ENCODE assay signal across 8 mouse cellular contexts in the genomic region with DNA sequence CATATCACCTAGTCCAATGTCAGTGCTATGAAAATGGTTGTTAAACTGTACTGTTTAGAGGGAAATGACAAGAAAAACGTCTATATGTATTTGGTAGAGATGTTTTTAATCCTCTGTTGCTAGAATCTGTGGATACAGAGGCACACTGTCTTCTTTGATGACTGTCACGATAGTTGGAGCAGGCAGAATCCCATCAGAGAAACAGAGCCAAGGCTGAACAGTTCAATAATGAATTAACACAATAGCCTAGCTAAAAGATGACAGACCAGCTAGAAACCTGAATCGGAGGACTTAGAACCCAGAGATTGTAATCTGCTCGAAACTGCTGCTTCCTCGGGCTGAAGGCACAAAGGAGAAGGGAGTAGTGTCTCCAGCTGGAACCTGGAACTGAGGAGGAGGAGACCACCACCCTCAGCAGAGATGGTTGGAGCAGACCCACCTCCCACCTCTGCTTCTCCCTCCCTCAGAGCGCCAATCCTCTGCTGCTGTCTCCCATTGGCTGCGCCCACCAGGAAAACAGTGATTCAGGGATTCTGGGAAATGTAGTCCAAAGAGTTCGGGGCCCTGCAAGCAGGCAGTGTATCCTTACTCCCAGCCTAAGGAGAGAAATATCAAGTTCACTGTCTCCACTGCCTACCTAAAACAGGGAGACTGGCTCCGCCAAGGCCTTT.
DNase-seq lines count a peak whose midpoint lies in the region; ATAC-seq lines count a peak whose summit lies in the region.

No protein-coding gene starts in this region.

- no peaks in the 10 kb centered on the region for H3K36me3 ChIP-seq in intestine, embryonic 15.5 days

- peak overlapping the region; percentile 70 for H3K4me2 ChIP-seq in intestine, embryonic 15.5 days (replicated peaks)

- peak overlapping the region; percentile 35 for H3K4me3 ChIP-seq in intestine, embryonic 15.5 days (replicated peaks)

- ATAC-seq in common myeloid progenitor, adult 5-6 weeks (replicated peaks; ENCODE audit: low read depth, poor library complexity, severe bottlenecking) = peak; percentile 34
- peak; percentile 73 for ATAC-seq in intestine, embryonic 15.5 days

- DNase-seq in adrenal gland, adult 18-20 months (ENCODE audit: low spot score in 2 of 2) = peak; percentile 38 to 40
- peak; percentile 60 for DNase-seq in gastrocnemius, postnatal 25 days
- DNase-seq in left cerebral cortex, adult 9 months (ENCODE audit: low spot score in 2 of 2) = peak; percentile 82 to 85
- peak; percentile 63 to 65 for DNase-seq in lung, postnatal 4 days
- peak; percentile 73 for DNase-seq in right cerebral cortex, postnatal 4 days
- no peak for DNase-seq in thymus, adult 18-20 months

- 14% methylated on average over 9 of the region's 9 CpGs for WGBS in intestine, embryonic 15.5 days

- H3K9ac ChIP-seq in intestine, embryonic 15.5 days = no peak overlapping the region; the same call in 1 of the 2 replicates

- H3K9me3 ChIP-seq in intestine, embryonic 15.5 days = no peaks in the 10 kb centered on the region

- H3K27me3 ChIP-seq in intestine, embryonic 15.5 days (replicated peaks) = no peaks in the 10 kb centered on the region

- peak overlapping the region; percentile 19 for H3K27ac ChIP-seq in intestine, embryonic 15.5 days

- H3K4me1 ChIP-seq in intestine, embryonic 15.5 days (replicated peaks) = peaks cover 42% of the 10 kb centered on the region

Comparison
In these comparisons a context has a peak if more than half of its experiments do, and no peak if none do; other contexts are left out.
1. DNase-seq: peak in adrenal gland, adult 18-20 months (2 of 2), gastrocnemius, postnatal 25 days (single experiment), left cerebral cortex, adult 9 months (2 of 2), lung, postnatal 4 days (2 of 2) and right cerebral cortex, postnatal 4 days (single experiment); none in thymus, adult 18-20 months (0 of 2).